Mouse (Mus musculus): ENCODE measurements at regions not wholly inside any gene's neighbourhood (a gene's known extent, or its start where the extent isn't known, plus 50 kb on each side); places are given as distances from the start of the nearest gene placed in this dataset.

DNA sequence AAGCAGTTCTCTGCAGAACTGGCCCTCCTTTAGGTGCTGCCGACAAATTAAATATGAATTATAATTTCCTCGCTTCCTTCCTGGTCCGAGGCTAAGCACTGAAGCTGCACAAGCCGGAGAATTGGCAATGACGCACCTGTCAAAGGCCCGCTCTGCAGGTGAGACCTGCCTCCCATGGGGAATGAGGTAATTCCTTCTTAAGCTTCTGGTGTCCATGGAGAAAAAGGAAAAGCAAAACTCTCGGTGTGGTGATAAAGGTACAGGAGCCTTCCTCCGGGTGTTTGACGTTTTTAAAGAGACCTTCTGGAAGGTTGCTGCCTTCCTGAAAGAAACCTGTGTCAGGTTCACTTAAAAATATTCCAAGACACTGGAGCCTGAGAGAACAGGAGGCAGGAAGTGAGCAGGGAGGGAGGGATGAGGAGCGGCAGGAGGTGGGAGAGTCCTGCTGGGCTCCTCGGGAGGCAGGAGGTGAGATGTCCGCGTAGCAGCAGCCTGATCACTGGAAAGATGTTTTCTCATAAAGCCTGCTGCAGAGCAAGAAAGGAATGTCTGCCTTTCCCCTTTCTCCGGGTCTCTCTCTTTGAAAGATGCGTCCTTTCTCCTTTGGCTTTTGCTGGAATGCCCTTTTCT is 114.9 kb downstream of the Zfp706 start:
- ATAC-seq (replicated peaks; ENCODE audit: low FRiP score, poor library complexity, severe bottlenecking): no peak

GRCm38 (mm10) chr15:36891851-36892250 is 115.7 kb downstream of the Zfp706 start:
- ATAC-seq (replicated peaks; ENCODE audit: low FRiP score, poor library complexity, severe bottlenecking): no peak

DNA sequence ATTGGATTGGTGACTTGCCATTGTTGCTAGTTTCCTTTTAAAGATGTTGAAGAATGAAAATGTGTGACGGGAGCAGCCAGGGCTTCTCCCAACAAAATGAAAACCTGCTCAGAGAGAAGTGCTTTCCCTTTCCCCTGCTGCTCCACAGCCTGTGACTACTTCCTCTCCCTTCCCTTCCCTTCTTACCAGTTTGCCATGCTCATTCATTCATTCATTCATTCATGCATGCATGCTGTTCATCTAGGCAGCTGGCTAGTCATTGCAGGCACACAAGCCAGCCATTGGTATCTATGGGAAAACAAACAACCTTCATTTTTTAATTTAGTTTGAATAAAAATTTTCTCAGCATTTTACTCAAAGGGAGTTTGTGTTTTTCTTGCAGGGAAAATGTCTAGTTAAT is 116.3 kb downstream of the Zfp706 start:
- ATAC-seq (replicated peaks; ENCODE audit: low FRiP score, poor library complexity, severe bottlenecking): no peak

GRCm38 (mm10) chr15:36889072-36889471 is 118.5 kb downstream of the Zfp706 start:
- no peak for ATAC-seq (replicated peaks; ENCODE audit: low FRiP score, poor library complexity, severe bottlenecking)

DNA sequence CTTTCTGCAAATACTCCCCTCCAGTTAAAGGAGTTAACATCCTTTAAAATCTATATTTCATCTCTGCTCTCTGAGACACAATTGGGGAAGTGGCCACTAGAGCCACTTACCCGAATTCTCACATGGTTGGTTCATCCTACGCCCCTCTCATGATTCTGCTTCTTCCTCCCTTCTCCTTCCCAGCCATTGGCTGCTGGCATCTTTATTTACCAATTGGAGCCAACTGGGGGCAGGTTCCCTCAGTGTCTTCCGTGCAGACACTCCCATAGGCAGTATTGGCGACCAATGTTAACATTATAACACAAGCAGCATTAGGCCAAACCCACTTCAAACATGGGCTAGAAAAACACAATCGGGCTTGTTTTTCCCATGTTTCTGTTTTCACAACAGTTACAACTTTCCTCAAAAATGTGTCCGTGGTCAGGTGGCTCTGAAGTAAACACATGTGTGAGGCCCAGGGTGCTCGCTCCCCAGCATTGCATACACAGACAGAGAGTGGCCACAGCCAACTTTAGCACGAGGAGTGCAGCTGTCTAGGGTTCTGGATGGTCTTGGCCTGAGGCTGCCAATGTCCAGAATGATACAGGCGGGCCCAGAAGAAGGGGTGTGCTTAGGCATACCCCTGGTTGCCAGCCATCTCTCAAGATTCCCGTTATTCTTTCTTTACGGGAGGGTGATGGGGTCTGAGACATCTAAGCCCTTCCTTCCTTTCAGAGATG is 119.1 kb downstream of the Zfp706 start:
- no peak for ATAC-seq (replicated peaks; ENCODE audit: low FRiP score, poor library complexity, severe bottlenecking)

DNA sequence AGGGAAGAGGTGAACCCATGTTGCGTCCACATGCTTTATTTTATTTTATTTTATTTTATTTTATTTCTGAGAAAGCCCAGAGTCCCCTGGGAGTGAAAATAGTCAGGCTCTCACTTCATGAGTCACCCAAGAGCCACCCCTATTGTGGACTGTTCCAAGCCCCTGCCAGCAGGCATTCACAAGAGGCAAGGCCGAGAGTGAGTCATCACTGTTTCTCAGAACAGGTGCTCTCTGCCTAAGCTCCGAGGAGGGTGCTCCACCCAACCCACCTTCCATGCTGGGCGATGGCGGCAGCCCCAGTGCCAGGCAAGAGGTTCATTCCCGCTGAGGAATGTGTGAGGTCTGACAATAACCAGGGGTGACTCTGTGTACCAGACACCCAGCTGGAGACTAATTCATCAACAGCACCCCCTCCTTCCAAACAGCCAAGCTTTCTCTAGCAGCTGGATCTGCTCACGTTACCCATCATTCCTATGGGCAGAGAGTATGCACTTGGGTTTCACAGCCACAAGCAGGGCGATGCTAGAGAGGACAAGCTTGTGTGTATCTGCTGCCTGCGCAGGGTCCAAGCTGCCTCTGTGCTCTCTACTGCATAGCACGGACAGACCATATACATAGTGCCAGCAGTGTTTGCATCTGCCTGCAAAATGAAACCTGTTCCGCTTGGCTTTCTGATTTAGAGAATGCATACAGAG is 122.8 kb downstream of the Zfp706 start:
- ATAC-seq (replicated peaks; ENCODE audit: low FRiP score, poor library complexity, severe bottlenecking): no peak

DNA sequence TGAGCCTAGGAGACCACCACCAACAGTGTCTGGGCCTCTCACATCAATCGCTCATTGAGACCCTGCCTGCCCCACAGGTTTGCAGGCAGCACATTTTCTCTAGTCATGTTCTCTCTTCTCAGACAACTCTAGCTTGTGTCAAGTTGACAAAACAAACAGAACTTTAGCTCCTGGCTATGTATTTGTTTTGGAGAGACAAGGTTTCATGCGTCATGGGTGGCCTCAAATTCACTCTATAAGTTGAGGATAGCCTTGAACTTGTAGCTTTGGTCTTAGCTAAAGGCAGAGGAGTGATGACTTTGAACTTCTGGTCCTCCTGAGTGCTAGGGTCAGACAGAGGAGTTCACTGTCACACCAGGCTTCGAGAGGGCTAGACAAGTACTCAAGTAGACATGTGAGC is 123.5 kb downstream of the Zfp706 start:
- no peak for ATAC-seq (replicated peaks; ENCODE audit: low FRiP score, poor library complexity, severe bottlenecking)

GRCm38 (mm10) chr15:36883156-36883555 is 124.4 kb downstream of the Zfp706 start:
- ATAC-seq (replicated peaks; ENCODE audit: low FRiP score, poor library complexity, severe bottlenecking): no peak

- no peak for ATAC-seq (replicated peaks; ENCODE audit: low FRiP score, poor library complexity, severe bottlenecking)
These were observed 126.0 kb downstream of the Zfp706 start for GRCm38 (mm10) chr15:36881576-36881975.

DNA sequence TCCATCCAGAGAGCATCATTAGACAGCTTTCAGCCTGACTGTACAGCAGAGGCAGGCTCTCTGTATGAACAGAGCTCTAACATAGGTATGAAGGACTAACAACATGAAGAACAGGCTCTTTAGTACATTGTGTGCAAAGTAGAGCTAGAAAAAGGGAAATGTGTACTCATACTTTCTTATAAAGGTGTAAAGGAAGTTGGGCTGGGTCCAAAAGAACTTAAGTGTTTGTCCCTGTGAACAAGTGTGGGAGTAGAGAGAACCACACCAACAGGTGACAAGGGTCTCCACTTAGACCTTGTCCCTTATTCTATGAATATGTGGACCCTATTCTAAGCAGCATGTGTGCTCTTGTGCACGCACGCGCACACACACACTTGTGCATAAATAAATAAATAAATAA is 127.0 kb downstream of the Zfp706 start:
- ATAC-seq (replicated peaks; ENCODE audit: low FRiP score, poor library complexity, severe bottlenecking): no peak

GRCm38 (mm10) chr15:36879587-36879986 is 128.0 kb downstream of the Zfp706 start:
- no peak for ATAC-seq (replicated peaks; ENCODE audit: low FRiP score, poor library complexity, severe bottlenecking)

DNA sequence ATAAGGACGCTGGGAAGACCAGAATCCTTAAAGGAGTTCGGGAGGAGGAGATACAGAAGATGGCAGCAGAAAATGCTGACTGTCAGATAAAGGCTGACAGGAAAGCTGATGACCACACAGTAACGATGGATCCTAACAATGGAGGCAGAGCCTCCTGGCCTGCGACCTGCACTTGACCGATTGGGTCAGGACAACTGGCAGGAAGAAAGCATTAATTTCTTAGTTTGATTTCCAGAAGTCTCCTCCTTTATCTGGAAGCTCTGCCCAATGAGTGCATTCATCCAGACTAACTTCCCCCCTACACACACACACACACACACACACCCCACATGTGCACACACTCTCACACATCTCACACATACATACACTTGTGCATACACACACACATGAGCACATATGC is 128.6 kb downstream of the Zfp706 start:
- no peak for ATAC-seq (replicated peaks; ENCODE audit: low FRiP score, poor library complexity, severe bottlenecking)

GRCm38 (mm10) chr15:36878276-36878675 is 129.3 kb downstream of the Zfp706 start:
- ATAC-seq (replicated peaks; ENCODE audit: low FRiP score, poor library complexity, severe bottlenecking): no peak

DNA sequence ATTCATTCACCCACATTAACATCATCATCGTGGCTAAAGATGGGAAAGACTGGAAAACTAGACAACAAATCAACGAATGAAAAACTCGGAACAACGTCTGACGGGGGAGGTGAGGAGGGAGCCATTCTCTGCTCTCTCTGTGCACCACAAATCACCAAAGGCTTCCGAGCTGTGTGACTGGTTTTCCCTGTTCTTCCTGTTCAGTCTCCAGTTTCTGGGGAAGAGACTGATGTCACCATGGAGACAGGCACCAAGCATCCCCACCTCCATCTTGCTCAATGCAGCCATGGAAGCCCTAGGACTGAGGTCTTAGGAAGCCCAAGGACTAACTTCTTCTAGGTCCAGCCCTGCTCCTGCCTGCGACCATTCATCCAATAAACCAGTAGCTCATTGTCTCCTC is 130.1 kb downstream of the Zfp706 start:
- ATAC-seq (replicated peaks; ENCODE audit: low FRiP score, poor library complexity, severe bottlenecking): no peak

DNA sequence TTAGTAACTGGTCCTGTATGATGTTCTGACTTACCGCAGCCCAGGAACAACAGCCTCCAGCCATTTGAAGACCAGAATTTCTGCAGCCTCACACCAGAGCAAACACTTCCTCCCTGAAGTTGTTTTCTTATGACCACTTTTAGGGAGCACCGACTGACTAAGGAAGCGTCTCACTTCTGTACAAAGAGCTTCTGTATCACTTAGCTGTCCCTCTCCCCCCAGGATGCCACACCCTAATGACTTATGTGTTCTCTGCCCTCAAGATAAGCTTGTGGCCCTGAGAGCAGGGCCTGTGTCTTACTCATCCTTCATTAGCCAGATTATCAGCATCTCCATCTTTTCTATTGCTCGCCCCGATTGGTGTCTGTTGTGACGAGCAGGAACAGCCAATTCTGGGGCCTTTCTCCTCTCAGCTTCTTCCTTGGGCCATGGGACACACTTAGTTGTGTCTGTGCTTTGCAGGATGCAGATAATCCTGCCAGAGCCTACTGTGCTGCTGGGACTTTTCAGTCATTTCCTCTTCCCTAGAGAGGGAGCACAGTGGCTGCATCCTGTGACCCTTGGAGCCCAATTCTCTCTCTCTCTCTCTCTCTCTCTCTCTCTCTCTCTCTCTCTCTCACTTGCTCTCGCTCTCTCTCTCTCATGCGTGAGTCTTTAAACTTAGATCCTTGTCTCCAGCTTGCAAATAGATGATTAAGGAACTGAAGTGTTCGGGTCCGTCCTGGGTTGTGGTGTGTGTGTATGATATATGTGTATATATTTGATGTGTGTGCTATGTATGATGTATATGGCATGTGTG is 131.4 kb downstream of the Zfp706 start:
- no peak for ATAC-seq (replicated peaks; ENCODE audit: low FRiP score, poor library complexity, severe bottlenecking)

- no peak for ATAC-seq (replicated peaks; ENCODE audit: low FRiP score, poor library complexity, severe bottlenecking)
These were observed 133.0 kb downstream of the Zfp706 start for GRCm38 (mm10) chr15:36874555-36874954.

DNA sequence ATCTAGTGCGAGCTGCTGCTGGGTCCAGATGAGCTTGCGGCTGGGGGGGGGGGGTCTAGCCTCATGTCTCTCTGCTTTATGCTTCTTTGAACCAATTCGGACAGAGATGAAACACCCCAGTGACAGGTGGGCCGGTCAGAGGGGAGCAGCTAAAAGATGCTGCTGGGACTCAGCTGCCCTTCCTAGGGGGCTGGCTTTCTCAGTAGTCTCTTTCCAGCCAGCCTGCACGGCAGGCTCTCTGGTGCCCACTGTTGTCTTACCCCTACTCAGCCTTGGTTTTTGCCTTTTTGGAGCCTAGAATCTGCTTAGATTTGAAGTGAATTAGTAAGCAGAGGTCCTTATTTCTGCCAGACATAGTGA is 133.7 kb downstream of the Zfp706 start:
- ATAC-seq (replicated peaks; ENCODE audit: low FRiP score, poor library complexity, severe bottlenecking): no peak

DNA sequence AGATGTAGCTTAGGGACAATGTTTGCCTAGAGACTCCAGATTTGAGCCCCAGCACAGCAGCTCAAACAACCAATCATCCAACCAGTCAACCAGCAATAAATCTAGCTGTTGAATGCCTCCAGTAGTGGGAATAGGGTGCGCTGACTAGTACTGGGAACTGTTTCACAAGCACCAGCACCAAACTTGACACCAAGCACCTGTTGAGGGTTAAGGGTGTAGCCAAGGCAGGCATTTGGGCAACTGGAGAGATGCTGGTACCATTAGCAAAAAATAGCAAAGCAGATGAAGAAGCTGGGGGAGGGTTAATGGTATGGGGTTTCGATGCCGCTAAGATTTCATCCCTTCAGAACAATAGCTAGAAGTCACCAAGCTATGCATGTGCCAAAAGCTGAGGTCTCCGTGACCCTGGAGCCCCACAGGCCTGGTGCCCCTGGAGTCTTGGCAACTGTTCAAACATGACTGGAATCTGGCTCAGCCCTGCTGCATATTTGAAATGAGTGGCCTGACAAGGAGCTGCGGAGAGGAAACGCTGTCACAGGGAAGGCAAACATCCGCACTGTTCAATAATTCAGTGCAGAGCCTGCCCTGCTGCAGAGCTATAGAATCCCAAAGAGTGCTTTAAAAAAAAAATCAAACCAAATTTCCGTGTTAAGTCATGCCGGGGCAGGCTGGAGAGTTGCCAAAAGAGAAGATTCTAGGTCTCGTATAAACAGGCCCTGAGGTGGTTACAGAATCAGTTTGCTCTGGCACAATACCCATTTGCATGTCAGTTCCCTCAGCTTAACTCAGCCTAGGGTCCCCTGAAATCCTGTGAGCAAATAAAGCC is 134.3 kb downstream of the Zfp706 start:
- ATAC-seq (replicated peaks; ENCODE audit: low FRiP score, poor library complexity, severe bottlenecking): no peak

GRCm38 (mm10) chr15:36872566-36872965 is 135.0 kb downstream of the Zfp706 start:
- no peak for ATAC-seq (replicated peaks; ENCODE audit: low FRiP score, poor library complexity, severe bottlenecking)

- ATAC-seq (replicated peaks; ENCODE audit: low FRiP score, poor library complexity, severe bottlenecking): no peak
These were observed 136.9 kb downstream of the Zfp706 start for GRCm38 (mm10) chr15:36870717-36871116.

Measured in erythroblast, adult 5-6 weeks (primary cell).